Mouse (Mus musculus) heart, postnatal 0 days (tissue): ENCODE measurements around the gene Zbtb43.

Source experiments
- CTCF ChIP-seq: IDR thresholded peaks from 2 replicates; pipeline ENCODE4 v1.5.1; 2016; ENCODE audit warnings: antibody characterized with exemption, control low read depth, low read depth
- EP300 ChIP-seq: IDR thresholded peaks from 2 replicates; pipeline ENCODE4 v1.6.1; 2016; ENCODE audit warnings: antibody characterized with exemption, low read depth

GRCm38 (mm10) chr2:33456242-33456641, 12.1 kb downstream of the Zbtb43 start:
- no peak for TF ChIP-seq CTCF
- no peak for TF ChIP-seq EP300
